Mouse (Mus musculus): ENCODE results near the gene Nmnat1.

Gene Nmnat1

GRCm38 (mm10) chr4:149485053-149485824 lies at the start of gene Nmnat1, which contains the start of gene Lzic:
Gene Nmnat1, minus strand, starts transcription at chr4:149485202.
Gene Lzic, plus strand, starts transcription at chr4:149485229.
- DNase-seq (ENCODE audit: low read depth in 1 of 2, low spot score in 2 of 2): peak; percentile 70 to 80

- no peak for DNase-seq (ENCODE audit: low read depth in 1 of 2, low spot score in 2 of 2)
Observed at GRCm38 (mm10) chr4:149529691-149530090, 44.7 kb upstream of the Nmnat1 start.

GRCm38 (mm10) chr4:149527621-149528354 lies 42.8 kb upstream of the Nmnat1 start:
- no peak for DNase-seq (ENCODE audit: low read depth in 1 of 2, low spot score in 2 of 2)

GRCm38 (mm10) chr4:149526330-149526729 lies 41.3 kb upstream of the Nmnat1 start:
- DNase-seq (ENCODE audit: low read depth in 1 of 2, low spot score in 2 of 2): no peak

GRCm38 (mm10) chr4:149525811-149526210 lies 40.8 kb upstream of the Nmnat1 start:
- no peak for DNase-seq (ENCODE audit: low read depth in 1 of 2, low spot score in 2 of 2)

GRCm38 (mm10) chr4:149525170-149525569 lies 40.2 kb upstream of the Nmnat1 start:
- DNase-seq (ENCODE audit: low read depth in 1 of 2, low spot score in 2 of 2): no peak

GRCm38 (mm10) chr4:149523961-149524360 lies 39.0 kb upstream of the Nmnat1 start:
- DNase-seq (ENCODE audit: low read depth in 1 of 2, low spot score in 2 of 2): no peak

GRCm38 (mm10) chr4:149521258-149521657 lies 36.3 kb upstream of the Nmnat1 start:
- DNase-seq (ENCODE audit: low read depth in 1 of 2, low spot score in 2 of 2): no peak

- DNase-seq (ENCODE audit: low read depth in 1 of 2, low spot score in 2 of 2): no peak
Observed at GRCm38 (mm10) chr4:149518351-149519220, 33.6 kb upstream of the Nmnat1 start.

GRCm38 (mm10) chr4:149517868-149518340 lies 32.9 kb upstream of the Nmnat1 start, which contains the start of gene Ctnnbip1:
Gene Ctnnbip1, plus strand, starts transcription at chr4:149518236.
- DNase-seq (ENCODE audit: low read depth in 1 of 2, low spot score in 2 of 2): peak; percentile 91 to 96

- DNase-seq (ENCODE audit: low read depth in 1 of 2, low spot score in 2 of 2): no peak
Observed at GRCm38 (mm10) chr4:149515706-149516105, 30.7 kb upstream of the Nmnat1 start.

- DNase-seq (ENCODE audit: low read depth in 1 of 2, low spot score in 2 of 2): no peak
Observed at GRCm38 (mm10) chr4:149512072-149512471, 27.1 kb upstream of the Nmnat1 start.

- no peak for DNase-seq (ENCODE audit: low read depth in 1 of 2, low spot score in 2 of 2)
Observed at GRCm38 (mm10) chr4:149511221-149511646, 26.2 kb upstream of the Nmnat1 start.

GRCm38 (mm10) chr4:149506904-149507303 lies 21.9 kb upstream of the Nmnat1 start:
- no peak for DNase-seq (ENCODE audit: low read depth in 1 of 2, low spot score in 2 of 2)

GRCm38 (mm10) chr4:149505261-149505967 lies 20.4 kb upstream of the Nmnat1 start:
- DNase-seq (ENCODE audit: low read depth in 1 of 2, low spot score in 2 of 2): no peak

- no peak for DNase-seq (ENCODE audit: low read depth in 1 of 2, low spot score in 2 of 2)
Observed at GRCm38 (mm10) chr4:149504858-149505257, 19.9 kb upstream of the Nmnat1 start.

GRCm38 (mm10) chr4:149504363-149504762 lies 19.4 kb upstream of the Nmnat1 start:
- no peak for DNase-seq (ENCODE audit: low read depth in 1 of 2, low spot score in 2 of 2)

- DNase-seq (ENCODE audit: low read depth in 1 of 2, low spot score in 2 of 2): no peak
Observed at GRCm38 (mm10) chr4:149499790-149500189, 14.8 kb upstream of the Nmnat1 start.

GRCm38 (mm10) chr4:149498901-149499300 lies 13.9 kb upstream of the Nmnat1 start:
- no peak for DNase-seq (ENCODE audit: low read depth in 1 of 2, low spot score in 2 of 2)

GRCm38 (mm10) chr4:149496612-149497011 lies 11.6 kb upstream of the Nmnat1 start:
- DNase-seq (ENCODE audit: low read depth in 1 of 2, low spot score in 2 of 2): no peak

Data from monocyte, adult 2 months (primary cell).